Mouse (Mus musculus) forebrain, embryonic 16.5 days (tissue): ENCODE results near the gene Madd. TPM values are rescaled to one million over a fixed set of nuclear protein-coding genes. Genes with fewer than 3 reads are reported as not detected.
"Not testable (repeated sequence)": the region's sequence is repeated elsewhere in the genome, so short reads cannot be mapped to it uniquely, and the experiment has no call there.

Source experiments
- ATAC-seq: fragments of 200-750 bp; cut with Nextera tagmentation; 2 replicates; pipeline ENCODE4 v1.8.0; 2017; ENCODE audit warnings: mild to moderate bottlenecking, moderate library complexity
- H3K27ac ChIP-seq: fragments of 300-500 bp; sonication (generic); 2 replicates; pipeline ENCODE4 v1.5.1; 2014; ENCODE audit warnings: low read length, control low read depth
- H3K27me3 ChIP-seq: fragments of 300-500 bp; sonication (generic); replicated peaks from 2 replicates; pipeline ENCODE4 v1.6.1; 2014; ENCODE audit warnings: low read length; ENCODE audit not compliant: control insufficient read depth, insufficient read depth
- H3K36me3 ChIP-seq: fragments of 300-500 bp; sonication (generic); 2 replicates; pipeline ENCODE4 v1.6.1; 2014; ENCODE audit not compliant: control insufficient read depth, insufficient read depth
- H3K4me1 ChIP-seq: fragments of 300-500 bp; sonication (generic); replicated peaks from 2 replicates; pipeline ENCODE4 v1.6.1; 2014; ENCODE audit warnings: low read length; ENCODE audit not compliant: control insufficient read depth, insufficient read depth
- H3K4me2 ChIP-seq: fragments of 300-500 bp; sonication (generic); 2 replicates; pipeline ENCODE4 v1.6.1; 2014; ENCODE audit warnings: mild to moderate bottlenecking, low read length, control low read depth
- H3K4me3 ChIP-seq: fragments of 300-500 bp; sonication (generic); replicated peaks from 2 replicates; pipeline ENCODE4 v1.5.1; 2014; ENCODE audit warnings: mild to moderate bottlenecking, low read length, control low read depth
- H3K9ac ChIP-seq: fragments of 300-500 bp; sonication (generic); replicated peaks from 2 replicates; pipeline ENCODE4 v1.6.1; 2014; ENCODE audit warnings: low read depth, low read length, control low read depth
- H3K9me3 ChIP-seq: fragments of 300-500 bp; sonication (generic); 2 replicates; pipeline ENCODE4 v1.6.1; 2016; ENCODE audit warnings: low read length; ENCODE audit not compliant: control insufficient read depth
- WGBS: fragments of 180-500 bp; shearing (Covaris S2); extraction: QIAGEN DNeasy Blood & Tissue Kit; methylation state at CpG from one replicate; pipeline ENCODE4 v1.1.7; 2014; 5-methylcytosine and 5-hydroxymethylcytosine counted together
- polyA plus RNA-seq: library from polyadenylated mRNA; unstranded; fragments of >200 nt; fragmentation: Nextera tagmentation; extraction: Ambion mirVana; gene quantifications from 2 replicates; pipeline ENCODE4 v1.2.1, GENCODE M21; 2015

Madd gene
- polyA plus RNA-seq, 1 experiment from 2014 or later: 59.4 TPM

DNA sequence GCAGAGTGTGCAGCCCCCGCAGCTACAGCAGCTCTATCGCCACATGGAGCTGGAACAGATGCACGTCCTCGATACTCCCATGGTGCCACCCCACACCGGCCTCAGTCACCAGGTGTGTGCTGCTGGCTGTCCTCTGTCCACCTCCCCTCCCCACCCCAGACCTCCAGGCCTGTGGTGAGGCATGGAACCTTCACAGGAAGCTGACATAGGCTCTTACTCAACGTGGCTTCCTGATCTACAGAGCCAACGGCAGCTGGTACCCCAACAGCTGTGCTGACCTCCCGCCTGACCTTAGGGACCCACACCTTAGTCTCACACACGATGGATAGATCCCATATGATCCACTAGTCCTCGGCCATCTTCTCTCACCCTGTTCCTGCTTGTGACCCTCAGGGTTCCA lies 70.3 kb downstream of the Madd start:
- no peak overlapping the region for H3K4me2 ChIP-seq
- H3K4me1 ChIP-seq: peaks cover 6% of the 10 kb centered on the region
- no peak overlapping the region for H3K27ac ChIP-seq
- H3K27me3 ChIP-seq: 0 out of 2 replicates have a peak, but pooled peaks cover 3% of the 10 kb centered on the region
- H3K9ac ChIP-seq: no peak overlapping the region
- no peak overlapping the region for H3K4me3 ChIP-seq
- no peaks in the 10 kb centered on the region for H3K9me3 ChIP-seq
- WGBS: 81% methylated on average over 10 of the region's 10 CpGs
- ATAC-seq: no peak
- H3K36me3 ChIP-seq: no peaks in the 10 kb centered on the region

DNA sequence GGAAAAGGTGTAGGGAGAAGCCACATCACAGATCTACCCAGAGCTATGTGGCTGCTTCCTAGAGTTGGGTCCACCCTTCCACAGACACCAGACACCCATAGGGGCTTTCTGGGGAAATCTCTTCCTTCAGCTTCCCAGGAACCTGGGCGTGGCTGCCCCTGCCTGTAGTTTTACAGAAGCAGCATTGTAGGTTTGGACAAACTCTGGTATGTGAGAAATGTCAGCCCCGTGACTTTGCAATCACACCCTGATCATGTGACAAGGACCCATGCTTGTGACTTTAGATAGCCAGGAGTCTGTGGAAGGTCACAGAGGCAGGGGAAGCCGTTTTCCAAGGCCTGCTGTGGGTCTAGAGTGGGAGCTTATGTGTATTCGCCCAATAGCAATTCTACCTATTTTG lies 71.1 kb downstream of the Madd start:
- H3K4me2 ChIP-seq: no peak overlapping the region
- 66% methylated on average over 4 of the region's 4 CpGs for WGBS
- H3K9me3 ChIP-seq: no peaks in the 10 kb centered on the region
- no peak overlapping the region for H3K27ac ChIP-seq
- 0 out of 2 replicates have a peak, but pooled peaks cover 3% of the 10 kb centered on the region for H3K27me3 ChIP-seq
- H3K9ac ChIP-seq: no peak overlapping the region
- no peaks in the 10 kb centered on the region for H3K36me3 ChIP-seq
- peaks cover 6% of the 10 kb centered on the region for H3K4me1 ChIP-seq
- H3K4me3 ChIP-seq: no peak overlapping the region
- no peak for ATAC-seq

DNA sequence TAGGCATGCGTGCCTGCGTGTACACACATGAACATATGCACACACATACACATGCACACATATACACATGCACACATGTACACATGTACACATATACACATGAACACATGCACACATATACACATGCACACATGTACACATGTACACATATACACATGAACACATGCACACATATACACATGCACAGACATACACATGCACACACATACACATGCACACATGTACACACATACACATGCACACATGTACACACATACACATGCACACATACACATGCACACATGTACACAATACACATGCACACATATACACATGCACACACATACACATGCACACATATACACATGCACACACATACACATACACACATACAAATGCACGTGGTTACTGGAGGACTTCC lies 71.8 kb downstream of the Madd start:
- H3K9me3 ChIP-seq, H3K27ac ChIP-seq, H3K4me2 ChIP-seq, H3K9ac ChIP-seq, ATAC-seq, H3K27me3 ChIP-seq, H3K4me3 ChIP-seq, H3K4me1 ChIP-seq, H3K36me3 ChIP-seq: not testable (repeated sequence)
- WGBS: 93% methylated on average over 3 of the region's 3 CpGs

DNA sequence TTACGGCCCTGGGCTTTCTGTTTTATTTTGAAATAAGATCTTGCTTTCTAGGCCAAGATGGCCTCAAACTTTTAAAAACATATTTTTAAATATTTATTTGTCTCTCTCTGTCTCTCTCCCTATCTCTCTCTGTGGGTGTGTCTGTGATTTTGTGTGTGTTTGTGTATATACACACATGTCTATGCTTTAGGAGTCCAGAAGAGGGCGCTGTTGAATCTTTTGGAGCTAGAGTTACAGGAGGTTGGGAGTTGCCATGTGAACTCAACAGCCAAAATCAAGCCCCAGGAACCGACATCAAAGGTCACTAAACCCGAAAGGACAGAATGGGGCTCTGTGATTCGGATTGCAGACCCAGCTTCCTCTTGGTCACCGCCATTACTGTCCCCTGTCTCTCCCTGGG lies 73.2 kb downstream of the Madd start:
- Histone ChIP-seq H3K4me2 (no peak overlapping the region), H3K36me3 (no peaks in the 10 kb centered on the region), H3K9ac (no peak overlapping the region), H3K4me3 (no peak overlapping the region), H3K9me3 (no peaks in the 10 kb centered on the region), H3K27me3 (0 out of 2 replicates have a peak, but pooled peaks cover 2% of the 10 kb centered on the region), H3K4me1 (peaks cover 5% of the 10 kb centered on the region), H3K27ac (no peak overlapping the region)
- ATAC-seq: no peak
- 77% methylated on average over 6 of the region's 6 CpGs for WGBS

DNA sequence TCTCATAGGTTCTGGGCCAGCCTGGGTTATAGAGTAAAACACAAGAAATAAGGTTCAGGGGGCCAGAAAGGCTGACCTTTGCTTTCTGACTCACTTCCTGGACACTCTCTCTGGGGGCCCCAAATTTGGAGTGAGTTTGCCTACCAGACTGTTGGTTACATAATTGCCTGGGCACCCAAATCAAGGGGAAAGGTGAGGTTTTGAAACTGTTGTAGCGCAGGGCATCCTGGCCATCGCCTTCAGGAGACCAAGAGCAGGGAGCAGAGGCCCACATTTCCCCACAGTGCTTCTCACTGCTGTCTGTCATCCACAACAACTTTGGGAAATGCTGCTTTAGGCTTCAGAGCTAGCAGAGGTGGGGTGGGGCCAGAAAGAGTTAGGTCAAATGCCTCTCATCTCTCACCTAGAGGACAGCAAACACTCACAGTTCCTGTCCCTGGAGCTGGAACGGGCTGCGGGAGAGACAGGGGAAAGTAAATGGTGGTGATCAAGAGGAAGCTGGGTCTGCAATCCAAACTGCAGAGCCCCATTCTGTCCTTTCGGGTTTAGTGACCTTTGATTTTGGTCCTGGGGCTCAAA lies 73.7 kb downstream of the Madd start:
- H3K9me3 ChIP-seq: no peaks in the 10 kb centered on the region
- H3K4me2 ChIP-seq: no peak overlapping the region
- no peak overlapping the region for H3K27ac ChIP-seq
- no peaks in the 10 kb centered on the region for H3K27me3 ChIP-seq
- no peaks in the 10 kb centered on the region for H3K36me3 ChIP-seq
- WGBS: 92% methylated on average over 5 of the region's 5 CpGs
- H3K4me1 ChIP-seq: no peaks in the 10 kb centered on the region; the same call in 1 of the 2 replicates
- ATAC-seq: no peak
- H3K4me3 ChIP-seq: no peak overlapping the region
- no peak overlapping the region for H3K9ac ChIP-seq

DNA sequence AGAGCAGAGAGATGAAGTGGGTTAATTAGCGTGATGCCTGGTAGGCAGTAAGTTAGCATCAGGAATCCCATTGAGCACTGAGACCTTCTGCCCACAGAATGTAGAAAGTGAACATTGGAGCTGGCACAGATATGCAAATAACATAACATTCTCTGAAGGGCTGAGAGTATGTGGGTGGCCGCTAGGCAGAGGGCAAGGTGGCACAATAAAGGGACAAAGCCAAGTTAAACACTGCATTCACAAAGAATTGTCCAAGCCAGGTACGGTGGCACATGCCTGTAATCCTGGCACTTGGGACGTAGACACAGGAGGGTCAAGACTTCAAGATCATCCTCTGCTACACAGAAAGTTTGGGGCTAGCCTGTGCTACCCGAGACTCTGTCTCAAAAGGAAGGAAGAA lies 74.4 kb downstream of the Madd start:
- no peak overlapping the region for H3K4me2 ChIP-seq
- WGBS: 79% methylated on average over 5 of the region's 5 CpGs
- H3K4me3 ChIP-seq: no peak overlapping the region
- no peaks in the 10 kb centered on the region for H3K9me3 ChIP-seq
- H3K27me3 ChIP-seq: no peaks in the 10 kb centered on the region
- ATAC-seq: no peak
- H3K4me1 ChIP-seq: no peaks in the 10 kb centered on the region
- no peak overlapping the region for H3K9ac ChIP-seq
- no peaks in the 10 kb centered on the region for H3K36me3 ChIP-seq
- H3K27ac ChIP-seq: no peak overlapping the region

DNA sequence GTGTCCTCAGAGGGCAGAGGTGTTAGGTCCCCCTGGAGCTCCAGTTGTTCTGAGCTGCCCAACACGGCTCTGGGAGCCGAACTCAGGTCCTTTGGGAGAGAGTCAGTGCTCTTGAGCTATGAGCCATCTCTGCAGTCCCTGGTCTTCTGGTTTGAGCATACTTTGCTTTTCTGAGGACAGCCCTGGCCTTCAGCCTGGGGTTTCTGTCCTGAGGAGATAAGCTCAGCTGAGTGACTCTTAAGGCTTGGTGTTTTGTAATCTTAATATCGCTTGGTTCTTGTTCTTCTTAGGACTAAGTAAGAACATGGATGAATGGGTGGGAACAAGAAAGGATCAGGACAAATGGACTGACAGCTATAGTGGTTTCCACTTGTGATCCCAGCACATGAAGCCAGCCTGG lies 75.5 kb downstream of the Madd start:
- ATAC-seq: no peak
- Histone ChIP-seq H3K36me3 (no peaks in the 10 kb centered on the region), H3K4me3 (no peak overlapping the region), H3K9ac (no peak overlapping the region), H3K27me3 (no peaks in the 10 kb centered on the region), H3K27ac (no peak overlapping the region), H3K9me3 (no peaks in the 10 kb centered on the region), H3K4me1 (no peaks in the 10 kb centered on the region), H3K4me2 (no peak overlapping the region)
- WGBS: 90% methylated on average over 3 of the region's 3 CpGs

DNA sequence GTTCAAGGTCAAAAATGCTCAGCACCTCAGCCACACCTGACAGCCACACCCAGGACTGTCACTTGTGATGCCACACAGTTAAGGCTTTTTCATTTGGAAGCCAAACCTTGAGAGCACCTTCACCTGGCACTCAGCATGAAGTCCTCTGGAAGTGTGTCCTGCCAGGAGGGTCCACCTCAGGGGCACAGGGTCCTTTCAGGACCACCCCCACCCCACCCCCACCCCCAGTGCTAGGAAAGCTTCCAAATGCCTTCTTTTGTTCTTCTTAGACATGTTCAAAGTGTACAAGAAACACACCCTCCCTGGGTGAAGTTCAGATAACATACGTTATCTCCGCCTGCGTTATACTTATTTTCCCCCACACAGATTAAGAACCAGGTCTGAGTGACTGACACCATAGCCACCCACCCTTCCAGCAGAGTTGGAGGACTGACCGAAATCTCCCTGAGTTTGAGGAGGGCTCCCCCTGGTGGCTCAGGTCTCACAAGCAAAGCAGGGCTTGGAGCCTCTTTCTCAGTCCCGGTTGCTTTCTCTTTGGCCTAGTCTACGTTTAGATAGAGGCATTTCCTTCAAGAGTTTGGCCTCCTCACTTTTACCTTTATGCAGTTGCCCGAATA lies 82.4 kb downstream of the Madd start:
- Histone ChIP-seq H3K36me3 (no peaks in the 10 kb centered on the region), H3K4me2 (no peak overlapping the region), H3K27me3 (no peaks in the 10 kb centered on the region), H3K4me3 (no peak overlapping the region), H3K9me3 (no peaks in the 10 kb centered on the region), H3K27ac (no peak overlapping the region), H3K9ac (no peak overlapping the region), H3K4me1 (no peaks in the 10 kb centered on the region)
- WGBS: 8% methylated on average over 7 of the region's 7 CpGs
- peak; percentile 88 for ATAC-seq

DNA sequence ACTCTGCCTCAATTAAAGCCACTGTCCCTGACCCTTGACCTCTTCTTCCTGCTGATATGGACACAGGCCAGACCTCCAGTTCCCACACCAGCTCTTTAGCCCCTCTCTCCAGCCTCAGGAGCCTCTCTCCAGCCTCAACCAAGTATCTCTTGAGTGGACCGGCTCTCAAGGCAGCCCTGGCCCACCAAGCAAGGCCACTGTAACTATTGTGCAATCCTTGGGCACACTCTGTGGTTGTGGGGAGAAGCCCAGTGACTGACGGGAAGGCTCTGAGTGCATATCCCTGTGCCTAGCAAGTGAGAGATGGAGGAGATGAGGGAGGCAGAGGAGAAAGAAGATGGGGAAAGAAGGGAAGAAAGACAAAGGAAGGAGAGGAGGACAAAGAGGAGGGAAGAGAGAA lies 85.5 kb downstream of the Madd start:
- H3K4me3 ChIP-seq: no peak overlapping the region
- H3K27ac ChIP-seq: no peak overlapping the region
- H3K9ac ChIP-seq: no peak overlapping the region
- H3K4me2 ChIP-seq: no peak overlapping the region
- H3K9me3 ChIP-seq: no peaks in the 10 kb centered on the region
- H3K36me3 ChIP-seq: no peaks in the 10 kb centered on the region
- WGBS: 87% methylated on average over 2 of the region's 2 CpGs
- no peak for ATAC-seq
- no peaks in the 10 kb centered on the region for H3K27me3 ChIP-seq
- no peaks in the 10 kb centered on the region for H3K4me1 ChIP-seq

DNA sequence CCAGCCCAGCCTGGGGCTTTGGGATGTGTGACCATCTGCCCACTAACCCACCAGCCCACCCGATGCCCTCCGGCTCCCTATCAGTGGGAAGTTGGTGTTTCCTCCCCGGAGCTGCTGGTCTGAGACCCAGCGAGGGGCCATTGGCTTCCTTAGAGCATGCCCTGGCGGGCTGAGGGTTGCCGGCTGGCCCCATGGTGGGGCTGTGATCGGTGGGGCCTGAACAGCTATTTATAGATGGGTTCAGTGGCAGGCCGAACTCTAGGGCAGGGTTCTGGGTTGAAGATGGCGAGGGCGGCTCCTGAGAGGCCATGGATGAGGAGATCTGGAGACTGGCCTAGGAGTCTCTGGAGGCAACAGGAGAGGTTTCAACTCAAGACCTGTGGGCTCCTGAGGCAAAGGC lies 86.6 kb downstream of the Madd start:
- H3K4me1 ChIP-seq: no peaks in the 10 kb centered on the region
- H3K27me3 ChIP-seq: no peaks in the 10 kb centered on the region
- WGBS: 86% methylated on average over 10 of the region's 10 CpGs
- no peaks in the 10 kb centered on the region for H3K9me3 ChIP-seq
- no peak for ATAC-seq
- no peak overlapping the region for H3K4me3 ChIP-seq
- H3K4me2 ChIP-seq: no peak overlapping the region
- H3K36me3 ChIP-seq: no peaks in the 10 kb centered on the region
- H3K9ac ChIP-seq: no peak overlapping the region
- H3K27ac ChIP-seq: no peak overlapping the region
